Mouse (Mus musculus) neural tube, embryonic 11.5 days (tissue): ENCODE measurements around the gene Ctrb1. TPM values are rescaled to one million over a fixed set of nuclear protein-coding genes. Genes with fewer than 3 reads are reported as not detected.
"Not testable (repeated sequence)": the region's sequence is repeated elsewhere in the genome, so short reads cannot be mapped to it uniquely, and the experiment has no call there.

Source experiments
- ATAC-seq: fragments of 200-750 bp; cut with Nextera tagmentation; 2 replicates; pipeline ENCODE4 v1.8.0; 2017; ENCODE audit warnings: moderate number of reproducible peaks, mild to moderate bottlenecking, moderate TSS enrichment, moderate library complexity; ENCODE audit not compliant: insufficient read depth, low FRiP score, low TSS enrichment
- DNase-seq: peaks from one replicate; pipeline ENCODE4 v3.0.0-alpha.2; 2015; ENCODE audit warnings: low spot score
- H3K27ac ChIP-seq: fragments of 300-500 bp; sonication (generic); 2 replicates; pipeline ENCODE4 v1.5.1; 2014; ENCODE audit warnings: low read depth, mild to moderate bottlenecking, low read length
- H3K27me3 ChIP-seq: fragments of 300-500 bp; sonication (generic); 2 replicates; pipeline ENCODE4 v1.6.1; 2014; ENCODE audit warnings: mild to moderate bottlenecking, low read length, mixed read lengths; ENCODE audit not compliant: control insufficient read depth, insufficient read depth
- H3K36me3 ChIP-seq: fragments of 300-500 bp; sonication (generic); 2 replicates; pipeline ENCODE4 v1.6.1; 2014; ENCODE audit warnings: mild to moderate bottlenecking, low read length, moderate library complexity, mixed read lengths; ENCODE audit not compliant: control insufficient read depth, insufficient read depth
- H3K4me1 ChIP-seq: fragments of 300-500 bp; sonication (generic); 2 replicates; pipeline ENCODE4 v1.6.1; 2014; ENCODE audit warnings: low read length, mixed read lengths; ENCODE audit not compliant: control insufficient read depth, insufficient read depth
- H3K4me2 ChIP-seq: fragments of 300-500 bp; sonication (generic); 2 replicates; pipeline ENCODE4 v1.6.1; 2014; ENCODE audit warnings: low read depth, mild to moderate bottlenecking, moderate library complexity
- H3K4me3 ChIP-seq: fragments of 300-500 bp; sonication (generic); 2 replicates; pipeline ENCODE4 v1.5.1; 2014; ENCODE audit warnings: low read depth, low read length
- H3K9ac ChIP-seq: fragments of 300-500 bp; sonication (generic); 2 replicates; pipeline ENCODE4 v1.6.1; 2014; ENCODE audit warnings: mild to moderate bottlenecking, low read length
- H3K9me3 ChIP-seq: fragments of 300-500 bp; sonication (generic); 2 replicates; pipeline ENCODE4 v1.6.1; 2016; ENCODE audit warnings: low read length; ENCODE audit not compliant: control insufficient read depth
- WGBS: fragments of 180-500 bp; shearing (Covaris S2); extraction: QIAGEN DNeasy Blood & Tissue Kit; methylation state at CpG from one replicate; pipeline ENCODE4 v1.1.7; 2014; 5-methylcytosine and 5-hydroxymethylcytosine counted together
- polyA plus RNA-seq: library from polyadenylated mRNA; unstranded; fragments of >200 nt; fragmentation: Nextera tagmentation; extraction: Ambion mirVana; gene quantifications from 2 replicates; pipeline ENCODE4 v1.2.1, GENCODE M21; 2014

Gene Ctrb1
- polyA plus RNA-seq, 1 experiment from 2014 or later = not detected

DNA sequence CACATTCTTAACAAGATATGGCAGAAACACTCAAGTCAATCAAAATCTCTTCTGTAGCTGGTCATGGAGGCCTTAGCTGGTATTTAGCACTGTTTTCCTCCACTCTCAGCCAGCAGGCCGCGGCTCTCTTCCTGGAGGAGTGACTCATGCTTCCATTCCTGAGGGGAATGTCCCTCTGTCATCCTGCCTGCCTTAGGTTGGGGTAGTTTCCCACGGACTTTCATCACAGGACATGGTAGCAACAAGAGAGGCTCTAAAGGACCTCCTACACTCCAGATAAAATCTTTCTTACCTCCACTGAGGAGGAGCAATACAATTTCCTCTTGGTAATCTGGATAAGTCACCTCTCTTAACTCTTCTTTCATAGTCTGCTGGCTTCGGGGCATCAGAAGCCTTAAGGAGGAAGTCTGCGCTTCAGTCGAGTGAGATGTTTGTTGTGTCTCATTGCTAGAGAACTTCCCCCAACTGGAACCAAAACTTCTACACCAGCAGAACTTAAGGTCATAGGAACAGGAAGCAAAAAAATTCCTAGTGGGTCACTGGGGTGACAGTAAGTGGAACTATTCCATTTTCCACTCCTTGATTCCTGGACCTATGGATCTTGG lies 31.9 kb downstream of the Ctrb1 start:
- Histone ChIP-seq H3K27me3 (no peaks in the 10 kb centered on the region), H3K4me1 (no peaks in the 10 kb centered on the region), H3K4me2 (no peak overlapping the region), H3K9ac (no peak overlapping the region), H3K4me3 (no peak overlapping the region), H3K36me3 (no peaks in the 10 kb centered on the region; the same call in 1 of the 2 replicates), H3K27ac (no peak overlapping the region), H3K9me3 (no peaks in the 10 kb centered on the region)
- 92% methylated on average over 6 of the region's 6 CpGs for WGBS
- no peak for DNase-seq
- ATAC-seq = no peak

DNA sequence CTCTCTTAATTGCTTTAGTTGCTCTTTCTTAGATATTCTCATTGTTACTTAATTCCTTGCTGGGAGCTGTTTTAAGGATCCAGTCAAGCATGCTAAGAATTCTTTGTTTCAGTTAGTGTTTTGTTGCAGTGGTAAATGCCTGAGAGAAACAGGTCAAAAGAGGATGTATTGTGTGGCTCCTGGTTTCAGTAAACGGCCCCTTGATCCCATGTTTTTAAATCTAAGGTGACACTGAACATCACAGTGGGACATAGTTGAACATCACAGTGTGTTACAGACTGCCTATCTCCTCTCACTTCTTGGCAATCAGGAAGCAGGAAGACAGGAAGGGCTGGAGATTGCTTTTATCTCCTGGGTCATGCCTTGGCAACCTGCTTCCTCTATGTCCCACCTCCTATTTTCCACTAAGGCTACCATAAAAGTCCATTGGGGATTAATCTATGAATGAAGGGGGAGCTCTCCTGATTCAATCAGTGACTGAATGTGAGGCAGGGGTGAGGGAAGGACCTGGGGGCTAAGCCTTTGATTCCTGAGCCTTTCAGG lies 33.4 kb downstream of the Ctrb1 start:
- 28% methylated on average over 1 of the region's 1 CpGs for WGBS
- no peaks in the 10 kb centered on the region; the same call in 1 of the 2 replicates for H3K36me3 ChIP-seq

DNA sequence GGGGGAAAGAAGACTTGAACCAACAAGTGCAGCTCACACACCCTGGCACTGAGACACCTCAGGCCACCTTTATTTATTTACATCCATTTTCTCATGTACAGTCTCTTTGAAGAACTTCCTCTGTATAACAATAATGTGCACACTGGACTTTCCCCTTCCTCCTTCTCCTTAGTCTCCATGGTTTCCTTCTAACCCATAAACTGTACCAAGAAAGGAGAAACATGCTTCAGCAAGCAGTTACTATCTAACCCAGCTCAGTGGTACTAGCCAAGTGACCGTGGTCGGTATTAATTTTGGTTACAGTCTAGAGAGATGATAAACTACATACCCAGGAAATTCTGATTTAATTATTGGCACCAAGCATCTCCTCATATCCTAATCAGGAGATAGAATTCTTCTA lies 37.3 kb downstream of the Ctrb1 start:
- H3K4me1 ChIP-seq = 0 out of 2 replicates have a peak, but pooled peaks cover under 1% of the 10 kb centered on the region
- H3K9me3 ChIP-seq = no peaks in the 10 kb centered on the region
- no peaks in the 10 kb centered on the region for H3K36me3 ChIP-seq
- H3K27ac ChIP-seq = no peak overlapping the region
- 95% methylated on average over 2 of the region's 2 CpGs for WGBS
- no peak overlapping the region for H3K4me2 ChIP-seq
- no peak overlapping the region for H3K4me3 ChIP-seq
- ATAC-seq (no peak), DNase-seq (no peak)
- no peak overlapping the region for H3K9ac ChIP-seq
- H3K27me3 ChIP-seq = no peaks in the 10 kb centered on the region

More for the DNA sequence above, 33.4 kb downstream of the Ctrb1 start:
- Histone ChIP-seq H3K4me2 (no peak overlapping the region), H3K4me3 (no peak overlapping the region), H3K27ac (no peak overlapping the region), H3K9me3 (no peaks in the 10 kb centered on the region), H3K27me3 (no peaks in the 10 kb centered on the region), H3K4me1 (no peaks in the 10 kb centered on the region), H3K9ac (no peak overlapping the region)
- DNase-seq (no peak), ATAC-seq (no peak)

DNA sequence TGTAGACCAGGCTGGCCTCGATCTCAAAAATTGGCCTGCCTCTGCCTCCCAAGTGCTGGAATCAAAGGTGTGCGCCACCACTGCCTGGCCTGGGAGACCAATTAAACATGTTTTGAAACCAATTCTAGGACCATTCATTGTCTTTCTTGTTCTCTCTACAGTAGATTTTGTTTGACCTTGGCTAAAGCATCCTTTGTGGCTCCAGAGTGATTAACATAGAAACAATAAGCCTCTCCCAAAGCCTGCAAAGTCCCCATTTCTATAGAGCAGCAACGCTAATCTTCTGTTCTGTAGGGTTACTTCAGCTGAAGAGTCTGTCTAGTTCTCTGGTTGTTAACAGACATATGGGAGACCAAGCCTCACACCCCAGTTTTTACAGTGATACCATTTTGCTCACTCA lies 40.2 kb downstream of the Ctrb1 start:
- H3K4me2 ChIP-seq = no peak overlapping the region
- no peaks in the 10 kb centered on the region for H3K27me3 ChIP-seq
- ATAC-seq (no peak), DNase-seq (no peak)
- H3K9me3 ChIP-seq = no peaks in the 10 kb centered on the region
- H3K27ac ChIP-seq = no peak overlapping the region
- WGBS = 91% methylated on average over 3 of the region's 3 CpGs
- no peaks in the 10 kb centered on the region for H3K36me3 ChIP-seq
- 0 out of 2 replicates have a peak, but pooled peaks cover 3% of the 10 kb centered on the region for H3K4me1 ChIP-seq
- no peak overlapping the region for H3K9ac ChIP-seq
- no peak overlapping the region for H3K4me3 ChIP-seq

DNA sequence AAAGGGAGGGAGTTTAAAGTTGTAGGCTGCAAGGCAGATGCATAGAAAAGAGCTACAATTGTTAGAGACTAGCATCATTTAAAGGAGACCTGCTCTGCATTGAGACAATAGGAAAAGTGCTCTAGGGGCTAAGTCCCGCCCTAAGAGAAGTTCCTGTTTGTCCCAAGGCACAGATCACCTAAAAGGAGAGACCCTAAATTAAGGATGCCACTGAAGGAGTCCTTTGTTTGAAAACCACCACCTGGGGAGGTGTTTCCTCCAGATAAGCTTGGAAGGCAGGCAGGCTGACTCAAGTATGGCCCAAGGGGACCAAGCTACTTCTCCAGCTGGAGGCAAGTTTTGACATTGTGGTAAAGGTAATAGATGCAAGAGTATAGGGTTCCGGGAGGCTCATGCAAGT lies 42.0 kb downstream of the Ctrb1 start:
- WGBS = 44% methylated on average over 2 of the region's 2 CpGs

DNA sequence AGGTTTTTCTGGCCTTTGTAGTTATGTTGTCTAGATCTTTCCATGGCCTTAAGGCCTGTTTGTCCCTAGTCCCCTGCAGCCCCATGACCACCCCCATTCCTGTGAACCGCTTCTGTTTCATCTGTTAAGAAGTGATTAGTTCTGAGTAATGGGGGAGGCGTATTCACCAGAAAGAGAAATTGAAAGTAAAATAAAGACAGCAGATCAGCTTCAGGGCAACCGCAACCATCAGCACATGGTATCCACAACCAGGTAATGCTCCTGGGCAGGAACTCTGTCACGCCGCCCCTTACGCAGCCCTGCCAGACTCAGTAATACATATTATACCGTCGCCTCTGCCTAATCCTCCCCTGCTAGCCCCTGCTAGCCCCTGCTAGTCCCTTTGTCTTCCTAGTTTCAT lies 45.1 kb downstream of the Ctrb1 start:
- WGBS = 98% methylated on average over 8 of the region's 8 CpGs
- no peaks in the 10 kb centered on the region for H3K9me3 ChIP-seq
- H3K27ac ChIP-seq = no peak overlapping the region

More for the DNA sequence above, 42.0 kb downstream of the Ctrb1 start:
- Histone ChIP-seq H3K27ac (no peak overlapping the region), H3K9ac (no peak overlapping the region), H3K4me3 (no peak overlapping the region), H3K4me2 (no peak overlapping the region), H3K36me3 (no peaks in the 10 kb centered on the region), H3K9me3 (no peaks in the 10 kb centered on the region), H3K27me3 (no peaks in the 10 kb centered on the region), H3K4me1 (0 out of 2 replicates have a peak, but pooled peaks cover 3% of the 10 kb centered on the region)
- ATAC-seq = no peak
- no peak for DNase-seq

DNA sequence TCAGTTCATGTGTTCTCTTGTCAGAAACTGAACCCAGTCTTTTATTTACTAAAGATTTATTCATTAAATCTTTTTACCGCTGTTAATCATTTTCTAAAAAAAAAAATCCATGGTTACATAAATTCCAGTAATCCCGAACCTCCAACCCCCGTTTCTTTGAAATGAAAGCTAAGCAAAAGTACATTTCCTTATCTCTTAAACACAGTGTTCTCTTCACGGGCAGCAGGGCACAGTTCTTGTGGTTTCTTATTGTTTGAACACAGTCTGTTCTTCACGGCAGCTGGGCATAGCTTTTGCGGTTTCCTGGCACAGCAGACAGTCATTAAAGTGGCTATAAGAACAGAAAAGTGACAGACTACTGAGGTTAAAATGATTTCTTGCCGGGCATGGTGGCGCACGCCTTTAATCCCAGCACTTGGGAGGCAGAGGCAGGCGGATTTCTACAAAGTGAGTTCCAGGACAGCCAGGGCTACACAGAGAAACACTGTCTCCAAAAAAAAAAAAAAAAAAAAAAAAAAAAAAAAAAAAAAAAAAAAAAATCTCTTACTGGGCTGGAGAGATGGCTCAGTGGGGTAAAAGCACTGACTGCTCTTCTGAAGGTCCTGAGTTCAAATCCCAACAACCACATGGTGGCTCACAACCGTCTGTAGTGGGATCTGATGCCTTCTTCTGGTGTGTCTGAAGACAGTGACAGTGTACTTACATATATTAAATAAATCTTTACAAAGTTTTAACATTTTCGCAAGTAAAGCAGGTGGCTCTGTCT lies 46.3 kb downstream of the Ctrb1 start:
- not testable (repeated sequence) for H3K36me3 ChIP-seq, ATAC-seq, H3K4me1 ChIP-seq, H3K9ac ChIP-seq, H3K9me3 ChIP-seq, H3K27ac ChIP-seq, DNase-seq, H3K27me3 ChIP-seq
- peak overlapping the region; percentile 85 for H3K4me3 ChIP-seq
- 75% methylated on average over 12 of the region's 12 CpGs for WGBS
- H3K4me2 ChIP-seq = peak overlapping the region; percentile 54

More for the DNA sequence above, 45.1 kb downstream of the Ctrb1 start:
- no peaks in the 10 kb centered on the region for H3K27me3 ChIP-seq
- no peaks in the 10 kb centered on the region for H3K36me3 ChIP-seq
- H3K4me3 ChIP-seq = no peak overlapping the region
- H3K9ac ChIP-seq = no peak overlapping the region
- ATAC-seq (no peak), DNase-seq (no peak)
- H3K4me1 ChIP-seq = 0 out of 2 replicates have a peak, but pooled peaks cover 3% of the 10 kb centered on the region
- H3K4me2 ChIP-seq = no peak overlapping the region

DNA sequence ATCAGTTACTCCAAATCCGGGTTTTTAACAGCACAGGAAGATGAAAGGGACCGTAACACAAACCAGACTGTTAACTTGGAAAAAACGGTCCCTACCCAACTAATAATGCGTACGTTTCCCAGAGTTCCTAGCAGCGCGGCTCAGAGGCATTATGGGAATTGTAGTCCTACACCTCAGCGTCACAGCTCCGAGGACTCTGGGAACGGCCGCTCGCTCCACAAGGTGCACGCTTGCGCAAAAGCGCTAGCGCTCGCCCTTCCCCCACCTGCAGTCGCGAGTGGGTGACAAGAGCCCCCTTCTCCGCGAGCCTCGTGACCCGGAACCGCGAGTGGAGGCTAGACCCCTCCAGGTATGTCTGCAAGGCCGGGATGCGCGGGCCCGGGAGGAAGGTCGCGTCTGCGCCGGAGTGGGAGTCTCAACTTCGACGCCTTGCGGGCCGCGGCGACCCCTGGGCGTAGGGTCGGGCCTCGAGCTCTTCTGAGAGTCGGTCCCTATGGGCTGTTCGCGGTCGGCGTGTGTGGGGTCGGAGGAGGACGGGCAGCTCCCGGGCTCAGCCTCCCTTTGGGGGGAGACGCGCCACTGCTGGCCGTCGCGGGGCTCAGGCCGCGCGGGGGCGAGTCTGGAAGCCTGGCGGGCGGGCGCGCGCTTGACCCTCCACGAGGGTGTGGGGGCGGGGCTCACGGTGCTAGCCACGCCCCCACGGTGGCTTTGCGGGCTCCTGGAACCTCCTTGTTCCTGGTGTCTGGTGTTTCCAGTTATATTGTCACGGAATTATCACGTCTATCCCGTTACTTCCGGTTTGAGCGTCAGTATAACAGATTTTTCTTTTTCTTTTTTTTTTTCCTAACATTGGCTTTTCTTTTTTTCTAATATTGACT lies 47.3 kb downstream of the Ctrb1 start, which contains the start of gene Zfp1:
Gene Zfp1, plus strand, starts transcription at position 138 of the 878 bp plus-strand sequence.
- H3K4me3 ChIP-seq = peak within 1 kb of the TSS; percentile 85
- ATAC-seq = peak; percentile 97
- H3K36me3 ChIP-seq = no peaks in the 10 kb centered on the region
- H3K4me1 ChIP-seq = 0 out of 2 replicates have a peak, but pooled peaks cover 2% of the 10 kb centered on the region
- DNase-seq = peak; percentile 92
- H3K9me3 ChIP-seq = no peaks in the 10 kb centered on the region
- peak within 1 kb of the TSS; percentile 87 for H3K27ac ChIP-seq
- under 1% methylated on average over 70 of the region's 75 CpGs for WGBS
- H3K9ac ChIP-seq = peak within 1 kb of the TSS; percentile 92
- peak within 1 kb of the TSS; percentile 54 for H3K4me2 ChIP-seq
- H3K27me3 ChIP-seq = no peaks in the 10 kb centered on the region
